Mouse (Mus musculus): ENCODE results near the gene Fam221b.

DNA sequence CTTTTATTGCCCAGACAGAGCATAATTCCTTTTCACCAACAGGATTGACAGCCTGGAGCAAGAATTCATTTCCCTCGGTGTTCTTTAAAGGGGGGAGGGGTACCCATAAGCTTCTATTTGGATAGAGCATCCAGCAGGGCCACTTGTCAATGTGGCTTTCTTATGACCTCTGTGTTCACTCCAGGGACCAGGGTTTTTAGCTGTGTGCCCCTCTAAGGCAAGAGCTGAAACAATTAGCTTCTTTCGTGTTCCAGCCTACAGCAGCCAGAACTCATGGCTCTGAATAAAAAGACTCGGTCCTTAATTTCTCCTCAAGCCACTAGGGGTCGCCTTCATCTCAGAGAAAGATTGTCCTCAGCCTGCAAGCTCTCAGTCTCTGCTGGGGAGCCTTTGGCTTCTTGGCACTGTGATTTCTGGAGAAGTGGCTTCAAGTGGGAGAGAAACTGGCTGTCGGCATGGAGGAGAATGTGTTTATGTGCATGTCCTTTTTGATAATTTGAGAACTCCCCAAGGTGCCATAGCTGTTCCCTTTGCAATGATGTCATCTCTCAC is 38.8 kb downstream of the Fam221b start:
- TF ChIP-seq CTCF (IDR thresholded peaks at IDR 0.05; ENCODE audit: control insufficient read depth, insufficient read depth, insufficient read length), result peak; percentile 18
- TF ChIP-seq MYOD1 (IDR thresholded peaks at IDR 0.05; ENCODE audit: control insufficient read depth, insufficient read length, low read depth), result no peak
- TF ChIP-seq CEBPB (IDR thresholded peaks at IDR 0.05; ENCODE audit: low read depth), result no peak
- no peak for TF ChIP-seq USF1 (IDR thresholded peaks at IDR 0.05; ENCODE audit: low read depth)
- no peak for TF ChIP-seq MYOG (IDR thresholded peaks at IDR 0.05; ENCODE audit: control insufficient read depth, extremely low read depth, insufficient read length)
